Mouse (Mus musculus): ENCODE data around the gene Fscn2. TPM values are rescaled to one million over a fixed set of nuclear protein-coding genes. Genes with fewer than 3 reads are reported as not detected.

Fscn2 gene
- polyA plus RNA-seq, 1 experiment from 2014 or later, result not detected

GRCm38 (mm10) chr11:120354304-120355276 is 6.7 kb upstream of the Fscn2 start:
- ATAC-seq (ENCODE audit: low read depth), result no peak
- Histone ChIP-seq H3K9me3 (replicated peaks; ENCODE audit: control insufficient read depth, low read length) (no peaks in the 10 kb centered on the region), H3K27ac (ENCODE audit: low read length) (peak overlapping the region; percentile 95), H3K27me3 (ENCODE audit: control insufficient read depth, insufficient read depth, low read depth, low read length) (peaks cover 12% of the 10 kb centered on the region), H3K4me2 (ENCODE audit: low read depth, low read length) (peak overlapping the region; percentile 80), H3K9ac (ENCODE audit: low read depth, low read length) (peak overlapping the region; percentile 75), H3K36me3 (ENCODE audit: control insufficient read depth, insufficient read depth) (no peaks in the 10 kb centered on the region), H3K4me3 (ENCODE audit: low read depth, low read length) (peak overlapping the region; percentile 50), H3K4me1 (ENCODE audit: control insufficient read depth, low read depth, low read length) (peaks cover 71% of the 10 kb centered on the region)
- WGBS (ENCODE audit: insufficient replicate concordance), result 71% methylated on average over 17 of the region's 17 CpGs

GRCm38 (mm10) chr11:120355277-120356039 is 5.9 kb upstream of the Fscn2 start:
- Histone ChIP-seq H3K4me1 (ENCODE audit: control insufficient read depth, low read depth, low read length) (peaks cover 63% of the 10 kb centered on the region), H3K9me3 (replicated peaks; ENCODE audit: control insufficient read depth, low read length) (no peaks in the 10 kb centered on the region), H3K4me2 (ENCODE audit: low read depth, low read length) (peak overlapping the region; percentile 80), H3K27me3 (ENCODE audit: control insufficient read depth, insufficient read depth, low read depth, low read length) (peaks cover 3% of the 10 kb centered on the region; the same call in 1 of the 2 replicates), H3K27ac (ENCODE audit: low read length) (peak overlapping the region; percentile 95), H3K4me3 (ENCODE audit: low read depth, low read length) (peak overlapping the region; percentile 39), H3K36me3 (ENCODE audit: control insufficient read depth, insufficient read depth) (no peaks in the 10 kb centered on the region), H3K9ac (ENCODE audit: low read depth, low read length) (peak overlapping the region; percentile 75)
- ATAC-seq (ENCODE audit: low read depth), result peak; percentile 22; the same call in 1 of the 2 replicates
- WGBS (ENCODE audit: insufficient replicate concordance), result 40% methylated on average over 5 of the region's 5 CpGs

GRCm38 (mm10) chr11:120356319-120356840 is 5.0 kb upstream of the Fscn2 start:
- H3K4me3 ChIP-seq (ENCODE audit: low read depth, low read length), result no peak overlapping the region
- H3K27ac ChIP-seq (ENCODE audit: low read length), result peak overlapping the region; percentile 32; the same call in 1 of the 2 replicates
- 81% methylated on average over 15 of the region's 15 CpGs for WGBS (ENCODE audit: insufficient replicate concordance)
- peaks cover 54% of the 10 kb centered on the region for H3K4me1 ChIP-seq (ENCODE audit: control insufficient read depth, low read depth, low read length)
- no peaks in the 10 kb centered on the region for H3K27me3 ChIP-seq (ENCODE audit: control insufficient read depth, insufficient read depth, low read depth, low read length)
- no peak for ATAC-seq (ENCODE audit: low read depth)
- H3K36me3 ChIP-seq (ENCODE audit: control insufficient read depth, insufficient read depth), result no peaks in the 10 kb centered on the region
- H3K9me3 ChIP-seq (replicated peaks; ENCODE audit: control insufficient read depth, low read length), result no peaks in the 10 kb centered on the region
- no peak overlapping the region for H3K9ac ChIP-seq (ENCODE audit: low read depth, low read length)
- H3K4me2 ChIP-seq (ENCODE audit: low read depth, low read length), result no peak overlapping the region

- Histone ChIP-seq H3K4me1 (ENCODE audit: control insufficient read depth, low read depth, low read length) (peaks cover 49% of the 10 kb centered on the region), H3K27ac (ENCODE audit: low read length) (0 out of 2 replicates have a peak overlapping the region, but pooled peaks have one; percentile 32), H3K36me3 (ENCODE audit: control insufficient read depth, insufficient read depth) (no peaks in the 10 kb centered on the region), H3K4me2 (ENCODE audit: low read depth, low read length) (no peak overlapping the region), H3K27me3 (ENCODE audit: control insufficient read depth, insufficient read depth, low read depth, low read length) (no peaks in the 10 kb centered on the region), H3K9me3 (replicated peaks; ENCODE audit: control insufficient read depth, low read length) (no peaks in the 10 kb centered on the region), H3K9ac (ENCODE audit: low read depth, low read length) (no peak overlapping the region), H3K4me3 (ENCODE audit: low read depth, low read length) (no peak overlapping the region)
- ATAC-seq (ENCODE audit: low read depth), result no peak
- 83% methylated on average over 4 of the region's 4 CpGs for WGBS (ENCODE audit: insufficient replicate concordance)
These were observed 4.4 kb upstream of the Fscn2 start for GRCm38 (mm10) chr11:120356900-120357299.

GRCm38 (mm10) chr11:120357791-120358401 is 3.4 kb upstream of the Fscn2 start:
- Histone ChIP-seq H3K4me3 (ENCODE audit: low read depth, low read length) (no peak overlapping the region), H3K9ac (ENCODE audit: low read depth, low read length) (no peak overlapping the region; the same call in 1 of the 2 replicates), H3K27ac (ENCODE audit: low read length) (peak overlapping the region; percentile 15), H3K36me3 (ENCODE audit: control insufficient read depth, insufficient read depth) (no peaks in the 10 kb centered on the region), H3K27me3 (ENCODE audit: control insufficient read depth, insufficient read depth, low read depth, low read length) (no peaks in the 10 kb centered on the region), H3K4me2 (ENCODE audit: low read depth, low read length) (no peak overlapping the region), H3K4me1 (ENCODE audit: control insufficient read depth, low read depth, low read length) (peaks cover 44% of the 10 kb centered on the region), H3K9me3 (replicated peaks; ENCODE audit: control insufficient read depth, low read length) (no peaks in the 10 kb centered on the region)
- WGBS (ENCODE audit: insufficient replicate concordance), result 28% methylated on average over 10 of the region's 10 CpGs
- ATAC-seq (ENCODE audit: low read depth), result no peak

- H3K9me3 ChIP-seq (replicated peaks; ENCODE audit: control insufficient read depth, low read length), result no peaks in the 10 kb centered on the region
- no peak overlapping the region for H3K4me2 ChIP-seq (ENCODE audit: low read depth, low read length)
- no peaks in the 10 kb centered on the region for H3K36me3 ChIP-seq (ENCODE audit: control insufficient read depth, insufficient read depth)
- H3K4me1 ChIP-seq (ENCODE audit: control insufficient read depth, low read depth, low read length), result peaks cover 29% of the 10 kb centered on the region
- H3K4me3 ChIP-seq (ENCODE audit: low read depth, low read length), result no peak overlapping the region
- WGBS (ENCODE audit: insufficient replicate concordance), result 74% methylated on average over 6 of the region's 6 CpGs
- H3K9ac ChIP-seq (ENCODE audit: low read depth, low read length), result no peak overlapping the region
- no peak for ATAC-seq (ENCODE audit: low read depth)
- no peak overlapping the region for H3K27ac ChIP-seq (ENCODE audit: low read length)
- H3K27me3 ChIP-seq (ENCODE audit: control insufficient read depth, insufficient read depth, low read depth, low read length), result no peaks in the 10 kb centered on the region
These were observed 1.9 kb upstream of the Fscn2 start for GRCm38 (mm10) chr11:120359391-120359790.

- 46% methylated on average over 8 of the region's 8 CpGs for WGBS (ENCODE audit: insufficient replicate concordance)
These were observed 1.3 kb upstream of the Fscn2 start for GRCm38 (mm10) chr11:120360062-120360461.

GRCm38 (mm10) chr11:120360755-120361154 is 579 bp upstream of the Fscn2 start:
- 72% methylated on average over 5 of the region's 5 CpGs for WGBS (ENCODE audit: insufficient replicate concordance)
- H3K27me3 ChIP-seq (ENCODE audit: control insufficient read depth, insufficient read depth, low read depth, low read length), result no peaks in the 10 kb centered on the region
- H3K4me3 ChIP-seq (ENCODE audit: low read depth, low read length), result no peak overlapping the region
- H3K27ac ChIP-seq (ENCODE audit: low read length), result no peak overlapping the region
- no peak for ATAC-seq (ENCODE audit: low read depth)
- H3K9me3 ChIP-seq (replicated peaks; ENCODE audit: control insufficient read depth, low read length), result no peaks in the 10 kb centered on the region
- no peak overlapping the region for H3K4me2 ChIP-seq (ENCODE audit: low read depth, low read length)
- H3K9ac ChIP-seq (ENCODE audit: low read depth, low read length), result no peak overlapping the region
- H3K36me3 ChIP-seq (ENCODE audit: control insufficient read depth, insufficient read depth), result no peaks in the 10 kb centered on the region
- H3K4me1 ChIP-seq (ENCODE audit: control insufficient read depth, low read depth, low read length), result peaks cover 15% of the 10 kb centered on the region

More at GRCm38 (mm10) chr11:120360062-120360461, 1.3 kb upstream of the Fscn2 start:
- Histone ChIP-seq H3K4me1 (ENCODE audit: control insufficient read depth, low read depth, low read length) (peaks cover 22% of the 10 kb centered on the region), H3K4me3 (ENCODE audit: low read depth, low read length) (no peak overlapping the region), H3K9ac (ENCODE audit: low read depth, low read length) (no peak overlapping the region), H3K36me3 (ENCODE audit: control insufficient read depth, insufficient read depth) (no peaks in the 10 kb centered on the region), H3K27ac (ENCODE audit: low read length) (no peak overlapping the region), H3K4me2 (ENCODE audit: low read depth, low read length) (no peak overlapping the region), H3K27me3 (ENCODE audit: control insufficient read depth, insufficient read depth, low read depth, low read length) (no peaks in the 10 kb centered on the region), H3K9me3 (replicated peaks; ENCODE audit: control insufficient read depth, low read length) (no peaks in the 10 kb centered on the region)
- no peak for ATAC-seq (ENCODE audit: low read depth)

All from liver, embryonic 16.5 days (tissue).